Mouse (Mus musculus) ES-Bruce4 (cell line): ENCODE results near the gene Akap13. TPM values are rescaled to one million over a fixed set of nuclear protein-coding genes. Genes with fewer than 3 reads are reported as not detected.
"Not testable (repeated sequence)": the region's sequence is repeated elsewhere in the genome, so short reads cannot be mapped to it uniquely, and the experiment has no call there.

Experiments
- H3K27ac ChIP-seq: 2 replicates; pipeline ENCODE4 v1.5.1; 2012; ENCODE audit warnings: low read length, inconsistent platforms; ENCODE audit not compliant: insufficient read depth
- H3K27me3 ChIP-seq: 2 replicates; pipeline ENCODE4 v1.6.1; 2012; ENCODE audit warnings: mild to moderate bottlenecking, low read length, inconsistent platforms; ENCODE audit not compliant: control insufficient read depth, poor library complexity, insufficient read depth, severe bottlenecking
- H3K36me3 ChIP-seq: 2 replicates; pipeline ENCODE4 v1.6.1; 2012; ENCODE audit warnings: inconsistent platforms, mild to moderate bottlenecking, low read length, moderate library complexity; ENCODE audit not compliant: control insufficient read depth, poor library complexity, insufficient read depth, severe bottlenecking
- H3K4me1 ChIP-seq: one replicate; pipeline ENCODE4 v1.8.1; 2011; ENCODE audit warnings: low read length; ENCODE audit not compliant: control insufficient read depth, insufficient read depth
- H3K4me3 ChIP-seq: 2 replicates; pipeline ENCODE4 v1.5.1; 2011; ENCODE audit warnings: low read depth, mild to moderate bottlenecking, low read length
- H3K9ac ChIP-seq: 2 replicates; pipeline ENCODE4 v1.6.1; 2012; ENCODE audit warnings: low read depth, mild to moderate bottlenecking, inconsistent platforms; ENCODE audit not compliant: poor library complexity, severe bottlenecking
- H3K9me3 ChIP-seq: replicated peaks from 2 replicates; pipeline ENCODE4 v1.6.1; 2012; ENCODE audit warnings: mild to moderate bottlenecking, low read length, inconsistent platforms; ENCODE audit not compliant: control insufficient read depth, poor library complexity, insufficient read depth, severe bottlenecking
- CTCF ChIP-seq: IDR thresholded peaks from one replicate; pipeline ENCODE4 v1.8.1; 2011; ENCODE audit warnings: low read depth, low read length
- EP300 ChIP-seq: IDR thresholded peaks from 2 replicates; pipeline ENCODE4 v1.6.1; 2011; ENCODE audit warnings: low read depth, low read length; ENCODE audit not compliant: insufficient read depth
- POLR2A ChIP-seq: IDR thresholded peaks from one replicate; pipeline ENCODE4 v1.8.1; 2011; ENCODE audit warnings: low read length; ENCODE audit not compliant: insufficient read depth
- polyA plus RNA-seq: library from polyadenylated mRNA; stranded (reverse); fragments of >200 nt; gene quantifications from 2 replicates; pipeline ENCODE4 v1.2.4, GENCODE M21; 2011; ENCODE audit warnings: low read depth; ENCODE audit not compliant: missing spikeins, insufficient read depth, insufficient read length

Gene Akap13
- polyA plus RNA-seq, 1 experiment: 27.4 TPM

- Histone ChIP-seq H3K27ac (no peak overlapping the region), H3K36me3 (no peaks in the 10 kb centered on the region), H3K27me3 (no peaks in the 10 kb centered on the region), H3K4me3 (no peak overlapping the region), H3K9ac (no peak overlapping the region), H3K4me1 (no peaks in the 10 kb centered on the region), H3K9me3 (no peaks in the 10 kb centered on the region)
- TF ChIP-seq CTCF (no peak), POLR2A (no peak), EP300 (no peak)
These were observed 157.3 kb downstream of the Akap13 start for GRCm38 (mm10) chr7:75612683-75613053.

DNA sequence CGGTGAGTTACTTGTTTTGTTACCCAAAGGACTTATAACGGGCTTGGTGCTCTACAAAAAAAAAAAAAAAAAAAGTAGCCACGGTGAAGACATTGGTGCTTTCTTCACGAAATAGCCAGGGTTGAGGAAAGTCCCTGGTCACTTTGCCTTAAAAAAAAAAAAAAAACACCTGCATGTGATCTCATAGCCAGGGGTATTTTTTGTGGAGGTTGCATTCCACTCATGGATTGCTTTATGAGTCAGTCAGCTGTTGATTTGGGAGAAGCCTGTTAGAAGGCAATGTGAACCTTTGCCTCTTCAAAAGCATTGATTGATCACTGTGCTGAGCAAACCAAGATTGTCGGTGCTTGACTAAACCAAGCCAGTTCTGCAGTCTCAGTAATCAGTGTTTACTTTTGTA lies 157.9 kb downstream of the Akap13 start:
- Histone ChIP-seq H3K27ac (no peak overlapping the region), H3K27me3 (no peaks in the 10 kb centered on the region), H3K9me3 (no peaks in the 10 kb centered on the region), H3K4me1 (no peaks in the 10 kb centered on the region), H3K9ac (no peak overlapping the region), H3K4me3 (no peak overlapping the region), H3K36me3 (no peaks in the 10 kb centered on the region)
- TF ChIP-seq EP300 (no peak), CTCF (no peak), POLR2A (no peak)

- Histone ChIP-seq H3K9me3 (no peaks in the 10 kb centered on the region), H3K4me3 (no peak overlapping the region), H3K4me1 (no peaks in the 10 kb centered on the region), H3K27ac (no peak overlapping the region), H3K9ac (no peak overlapping the region), H3K36me3 (no peaks in the 10 kb centered on the region), H3K27me3 (no peaks in the 10 kb centered on the region)
- TF ChIP-seq POLR2A (no peak), EP300 (no peak), CTCF (no peak)
These were observed 159.5 kb downstream of the Akap13 start for GRCm38 (mm10) chr7:75614826-75615225.

DNA sequence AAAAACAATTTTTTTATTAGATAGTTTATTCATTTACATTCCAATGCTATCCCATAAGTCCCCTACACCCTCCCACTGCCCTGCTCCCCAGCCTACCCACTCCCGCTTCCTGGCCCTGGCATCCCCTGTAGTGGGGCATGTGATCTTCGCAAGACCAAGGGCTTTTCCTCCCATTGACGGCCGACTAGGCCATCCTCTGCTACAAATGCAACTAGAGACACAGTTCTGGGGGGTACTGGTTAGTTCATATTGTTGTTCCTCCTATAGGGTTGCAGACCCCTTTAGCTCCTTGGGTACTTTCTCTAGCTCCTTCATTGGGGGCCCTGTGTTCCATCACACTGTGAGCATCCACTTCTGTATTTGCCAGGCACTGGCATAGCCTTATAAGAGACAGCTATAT lies 161.9 kb downstream of the Akap13 start:
- not testable (repeated sequence) for H3K4me3 ChIP-seq, H3K9ac ChIP-seq, H3K36me3 ChIP-seq, H3K4me1 ChIP-seq, H3K27ac ChIP-seq, H3K27me3 ChIP-seq, H3K9me3 ChIP-seq

- no peak overlapping the region for H3K4me3 ChIP-seq
- H3K27ac ChIP-seq: no peak overlapping the region
- no peaks in the 10 kb centered on the region for H3K4me1 ChIP-seq
- H3K9ac ChIP-seq: no peak overlapping the region
- H3K36me3 ChIP-seq: no peaks in the 10 kb centered on the region
- H3K9me3 ChIP-seq: no peaks in the 10 kb centered on the region
- TF ChIP-seq CTCF: no peak
- TF ChIP-seq POLR2A: no peak
- TF ChIP-seq EP300: no peak
- H3K27me3 ChIP-seq: no peaks in the 10 kb centered on the region
These were observed 163.4 kb downstream of the Akap13 start for GRCm38 (mm10) chr7:75618699-75619098.

GRCm38 (mm10) chr7:75619875-75620274 lies 164.5 kb downstream of the Akap13 start:
- no peak overlapping the region for H3K4me3 ChIP-seq
- TF ChIP-seq EP300: no peak
- no peak for TF ChIP-seq CTCF
- no peak for TF ChIP-seq POLR2A
- H3K27me3 ChIP-seq: no peaks in the 10 kb centered on the region
- H3K9ac ChIP-seq: no peak overlapping the region
- no peak overlapping the region for H3K27ac ChIP-seq
- H3K36me3 ChIP-seq: no peaks in the 10 kb centered on the region
- no peaks in the 10 kb centered on the region for H3K4me1 ChIP-seq
- no peaks in the 10 kb centered on the region for H3K9me3 ChIP-seq
